Mouse (Mus musculus): ENCODE data around the gene Efcab11.

Efcab11 gene

GRCm38 (mm10) chr12:99884269-99885261 lies at the start of gene Efcab11, which contains the start of gene Tdp1:
Gene Efcab11, minus strand, starts transcription at chr12:99884439.
Gene Tdp1, plus strand, starts transcription at chr12:99884517.
- peak; percentile 68 to 82 for DNase-seq (ENCODE audit: low spot score in 2 of 2)

- DNase-seq (ENCODE audit: low spot score in 2 of 2): no peak
Observed at GRCm38 (mm10) chr12:99933630-99934029, 49.4 kb upstream of the Efcab11 start.

GRCm38 (mm10) chr12:99932245-99932644 lies 48.0 kb upstream of the Efcab11 start:
- no peak for DNase-seq (ENCODE audit: low spot score in 2 of 2)

GRCm38 (mm10) chr12:99929160-99929559 lies 44.9 kb upstream of the Efcab11 start:
- DNase-seq (ENCODE audit: low spot score in 2 of 2): no peak

GRCm38 (mm10) chr12:99928311-99928710 lies 44.1 kb upstream of the Efcab11 start:
- peak in 1 of 2 experiments; percentile 36 for DNase-seq (ENCODE audit: low spot score in 2 of 2)

GRCm38 (mm10) chr12:99923703-99924102 lies 39.5 kb upstream of the Efcab11 start:
- no peak for DNase-seq (ENCODE audit: low spot score in 2 of 2)

GRCm38 (mm10) chr12:99923131-99923606 lies 38.9 kb upstream of the Efcab11 start:
- no peak for DNase-seq (ENCODE audit: low spot score in 2 of 2)

GRCm38 (mm10) chr12:99921045-99921444 lies 36.8 kb upstream of the Efcab11 start:
- no peak for DNase-seq (ENCODE audit: low spot score in 2 of 2)

GRCm38 (mm10) chr12:99919636-99920035 lies 35.4 kb upstream of the Efcab11 start:
- DNase-seq (ENCODE audit: low spot score in 2 of 2): no peak

- DNase-seq (ENCODE audit: low spot score in 2 of 2): peak in 1 of 2 experiments; percentile 31
Observed at GRCm38 (mm10) chr12:99917800-99918427, 33.7 kb upstream of the Efcab11 start.

- no peak for DNase-seq (ENCODE audit: low spot score in 2 of 2)
Observed at GRCm38 (mm10) chr12:99911466-99911865, 27.2 kb upstream of the Efcab11 start.

GRCm38 (mm10) chr12:99904537-99904936 lies 20.3 kb upstream of the Efcab11 start:
- DNase-seq (ENCODE audit: low spot score in 2 of 2): no peak

- no peak for DNase-seq (ENCODE audit: low spot score in 2 of 2)
Observed at GRCm38 (mm10) chr12:99902867-99903370, 18.7 kb upstream of the Efcab11 start.

- DNase-seq (ENCODE audit: low spot score in 2 of 2): no peak
Observed at GRCm38 (mm10) chr12:99901973-99902866, 18.0 kb upstream of the Efcab11 start.

- no peak for DNase-seq (ENCODE audit: low spot score in 2 of 2)
Observed at GRCm38 (mm10) chr12:99899991-99900390, 15.8 kb upstream of the Efcab11 start.

GRCm38 (mm10) chr12:99898248-99898870 lies 14.1 kb upstream of the Efcab11 start:
- no peak for DNase-seq (ENCODE audit: low spot score in 2 of 2)

GRCm38 (mm10) chr12:99897846-99898245 lies 13.6 kb upstream of the Efcab11 start:
- no peak for DNase-seq (ENCODE audit: low spot score in 2 of 2)

GRCm38 (mm10) chr12:99885282-99885901 lies 1.2 kb upstream of the Efcab11 start:
- DNase-seq (ENCODE audit: low spot score in 2 of 2): no peak

GRCm38 (mm10) chr12:99883713-99884105 lies 530 bp downstream of the Efcab11 start:
- DNase-seq (ENCODE audit: low spot score in 2 of 2): no peak

- peak; percentile 57 to 71 for DNase-seq (ENCODE audit: low spot score in 2 of 2)
Observed at GRCm38 (mm10) chr12:99883000-99883712, 1.1 kb downstream of the Efcab11 start.

All from frontal cortex, postnatal 25 days (tissue).